Comparison of ENCODE assay signal across 8 mouse cellular contexts in the genomic region with DNA sequence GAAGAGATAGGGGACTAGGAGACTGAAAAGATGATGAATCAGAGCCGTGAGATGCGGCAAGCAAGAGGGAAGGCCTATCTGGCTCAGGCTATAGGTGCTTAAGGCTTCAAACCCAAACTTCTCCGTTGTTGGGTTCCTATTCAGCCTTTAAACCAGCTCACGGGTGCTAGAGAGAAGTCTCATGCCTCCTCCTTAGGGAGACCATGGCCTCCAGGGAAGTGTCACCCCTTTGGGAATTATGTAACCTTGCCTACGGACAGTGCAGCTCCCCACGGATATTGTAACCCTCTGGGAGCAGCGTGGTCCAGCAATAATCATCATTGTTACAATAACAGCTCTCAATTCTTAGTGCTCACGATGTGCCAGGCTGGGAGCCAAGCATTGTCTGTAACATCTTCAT. TPM values are rescaled to one million over a fixed set of nuclear protein-coding genes. Genes with fewer than 3 reads are reported as not detected.
DNase-seq lines count a peak whose midpoint lies in the region; ATAC-seq lines count a peak whose summit lies in the region.

No protein-coding gene starts in this region.

- DNase-seq in lung, postnatal 10 days: no peak
- no peak for DNase-seq in ovary, postnatal 10 days (ENCODE audit: low spot score)
- no peak for DNase-seq in T-cell, adult 2 months (ENCODE audit: low spot score)
- DNase-seq in thymus, postnatal 14 days: no peak

- peak overlapping the region; percentile 90 for H3K4me2 ChIP-seq in lung, embryonic 15.5 days
- H3K4me2 ChIP-seq in forebrain, embryonic 13.5 days: peak overlapping the region; percentile 96
- peak overlapping the region; percentile 90 for H3K4me2 ChIP-seq in intestine, embryonic 16.5 days (ENCODE audit: low read depth, low read length)
- peak overlapping the region; percentile 96 for H3K4me2 ChIP-seq in neural tube, embryonic 15.5 days

- H3K36me3 ChIP-seq in lung, embryonic 15.5 days: no peaks in the 10 kb centered on the region
- no peaks in the 10 kb centered on the region for H3K36me3 ChIP-seq in forebrain, embryonic 13.5 days (ENCODE audit: poor library complexity, severe bottlenecking)
- H3K36me3 ChIP-seq in intestine, embryonic 16.5 days (ENCODE audit: control insufficient read depth, insufficient read depth, low read length): no peaks in the 10 kb centered on the region
- no peaks in the 10 kb centered on the region for H3K36me3 ChIP-seq in neural tube, embryonic 15.5 days

- no peaks in the 10 kb centered on the region for H3K9me3 ChIP-seq in lung, embryonic 15.5 days
- no peaks in the 10 kb centered on the region for H3K9me3 ChIP-seq in forebrain, embryonic 13.5 days (replicated peaks)
- no peaks in the 10 kb centered on the region for H3K9me3 ChIP-seq in intestine, embryonic 16.5 days (ENCODE audit: control insufficient read depth, low read length)
- no peaks in the 10 kb centered on the region for H3K9me3 ChIP-seq in neural tube, embryonic 15.5 days (replicated peaks)

- no peaks in the 10 kb centered on the region for H3K27me3 ChIP-seq in lung, embryonic 15.5 days
- no peaks in the 10 kb centered on the region for H3K27me3 ChIP-seq in forebrain, embryonic 13.5 days
- H3K27me3 ChIP-seq in intestine, embryonic 16.5 days (replicated peaks; ENCODE audit: control insufficient read depth, insufficient read depth, low read length): no peaks in the 10 kb centered on the region
- no peaks in the 10 kb centered on the region for H3K27me3 ChIP-seq in neural tube, embryonic 15.5 days (replicated peaks)

- peak overlapping the region; percentile 60 for H3K9ac ChIP-seq in lung, embryonic 15.5 days
- peak overlapping the region; percentile 86; the same call in 1 of the 2 replicates for H3K9ac ChIP-seq in forebrain, embryonic 13.5 days
- H3K9ac ChIP-seq in intestine, embryonic 16.5 days (ENCODE audit: low read depth, low read length): peak overlapping the region; percentile 95
- peak overlapping the region; percentile 70 for H3K9ac ChIP-seq in neural tube, embryonic 15.5 days (replicated peaks)

- 26% methylated on average over 8 of the region's 8 CpGs for WGBS in lung, embryonic 15.5 days
- 18% methylated on average over 8 of the region's 8 CpGs for WGBS in forebrain, embryonic 13.5 days
- 25% methylated on average over 8 of the region's 8 CpGs for WGBS in intestine, embryonic 16.5 days
- WGBS in neural tube, embryonic 15.5 days: 11% methylated on average over 8 of the region's 8 CpGs

- peak overlapping the region; percentile 99 for H3K4me3 ChIP-seq in lung, embryonic 15.5 days
- H3K4me3 ChIP-seq in forebrain, embryonic 13.5 days: peak overlapping the region; percentile 85
- H3K4me3 ChIP-seq in intestine, embryonic 16.5 days (ENCODE audit: low read length): peak overlapping the region; percentile 91
- peak overlapping the region; percentile 85 for H3K4me3 ChIP-seq in neural tube, embryonic 15.5 days (replicated peaks)

- peaks cover 33% of the 10 kb centered on the region for H3K4me1 ChIP-seq in lung, embryonic 15.5 days
- H3K4me1 ChIP-seq in forebrain, embryonic 13.5 days: peaks cover 38% of the 10 kb centered on the region
- H3K4me1 ChIP-seq in intestine, embryonic 16.5 days (ENCODE audit: control insufficient read depth, insufficient read depth, low read length): peaks cover 18% of the 10 kb centered on the region
- H3K4me1 ChIP-seq in neural tube, embryonic 15.5 days: peaks cover 53% of the 10 kb centered on the region

- peak overlapping the region; percentile 99 for H3K27ac ChIP-seq in lung, embryonic 15.5 days
- peak overlapping the region; percentile 72 for H3K27ac ChIP-seq in forebrain, embryonic 13.5 days
- peak overlapping the region; percentile 98 for H3K27ac ChIP-seq in intestine, embryonic 16.5 days (ENCODE audit: low read length)
- peak overlapping the region; percentile 90 for H3K27ac ChIP-seq in neural tube, embryonic 15.5 days (replicated peaks)

- no peak for ATAC-seq in lung, embryonic 15.5 days (ENCODE audit: borderline replicate concordance, extremely low read depth, low FRiP score, low TSS enrichment)
- ATAC-seq in forebrain, embryonic 13.5 days: no peak
- ATAC-seq in intestine, embryonic 16.5 days: no peak
- no peak for ATAC-seq in neural tube, embryonic 15.5 days (ENCODE audit: low FRiP score)

RNA-seq across cellular contexts. Expression of a gene that starts 1.3 kb away (rescaled TPM):
- 18.8 and 20.3 TPM in 2 replicates for polyA plus RNA-seq in lung, embryonic 15.5 days (2015; fragmentation: Nextera tagmentation; extraction: Ambion mirVana)
- polyA plus RNA-seq in forebrain, embryonic 13.5 days (2015; fragmentation: Nextera tagmentation; extraction: Ambion mirVana): 5.5 and 5.8 TPM in 2 replicates
- 6.6 and 7.9 TPM in 2 replicates for polyA plus RNA-seq in intestine, embryonic 16.5 days (2015; fragmentation: Nextera tagmentation; extraction: Ambion mirVana)
- 3.7 and 6.5 TPM in 2 replicates for polyA plus RNA-seq in neural tube, embryonic 15.5 days (2015; fragmentation: Nextera tagmentation; extraction: Ambion mirVana)

RNA-seq across cellular contexts. Expression of a gene that starts 14.2 kb away (rescaled TPM):
- polyA plus RNA-seq in lung, embryonic 15.5 days (2015; fragmentation: Nextera tagmentation; extraction: Ambion mirVana): 9.8 and 10.7 TPM in 2 replicates
- polyA plus RNA-seq in forebrain, embryonic 13.5 days (2015; fragmentation: Nextera tagmentation; extraction: Ambion mirVana): 11.2 and 12.9 TPM in 2 replicates
- 4.0 and 5.9 TPM in 2 replicates for polyA plus RNA-seq in intestine, embryonic 16.5 days (2015; fragmentation: Nextera tagmentation; extraction: Ambion mirVana)
- 16.0 and 16.3 TPM in 2 replicates for polyA plus RNA-seq in neural tube, embryonic 15.5 days (2015; fragmentation: Nextera tagmentation; extraction: Ambion mirVana)

RNA-seq across cellular contexts. Expression of a gene that starts 15.7 kb away (rescaled TPM):
- polyA plus RNA-seq in lung, embryonic 15.5 days (2015; fragmentation: Nextera tagmentation; extraction: Ambion mirVana): 29.5 and 30.3 TPM in 2 replicates
- polyA plus RNA-seq in forebrain, embryonic 13.5 days (2015; fragmentation: Nextera tagmentation; extraction: Ambion mirVana): 45.9 and 47.0 TPM in 2 replicates
- 17.3 and 19.9 TPM in 2 replicates for polyA plus RNA-seq in intestine, embryonic 16.5 days (2015; fragmentation: Nextera tagmentation; extraction: Ambion mirVana)
- 33.3 and 37.2 TPM in 2 replicates for polyA plus RNA-seq in neural tube, embryonic 15.5 days (2015; fragmentation: Nextera tagmentation; extraction: Ambion mirVana)

RNA-seq across cellular contexts. Expression of a gene that starts 30.6 kb away (rescaled TPM):
- polyA plus RNA-seq in lung, embryonic 15.5 days (2015; fragmentation: Nextera tagmentation; extraction: Ambion mirVana): 3.0 and 3.6 TPM in 2 replicates
- polyA plus RNA-seq in forebrain, embryonic 13.5 days (2015; fragmentation: Nextera tagmentation; extraction: Ambion mirVana): 2.0 and 2.1 TPM in 2 replicates
- polyA plus RNA-seq in intestine, embryonic 16.5 days (2015; fragmentation: Nextera tagmentation; extraction: Ambion mirVana): 1.9 and 2.3 TPM in 2 replicates
- 1.7 and 2.3 TPM in 2 replicates for polyA plus RNA-seq in neural tube, embryonic 15.5 days (2015; fragmentation: Nextera tagmentation; extraction: Ambion mirVana)

RNA-seq across cellular contexts. Expression of a gene that starts 31.4 kb away (rescaled TPM):
- polyA plus RNA-seq in lung, embryonic 15.5 days (2015; fragmentation: Nextera tagmentation; extraction: Ambion mirVana): 9.6 and 11.2 TPM in 2 replicates
- 11.0 and 12.5 TPM in 2 replicates for polyA plus RNA-seq in forebrain, embryonic 13.5 days (2015; fragmentation: Nextera tagmentation; extraction: Ambion mirVana)
- polyA plus RNA-seq in intestine, embryonic 16.5 days (2015; fragmentation: Nextera tagmentation; extraction: Ambion mirVana): 11.3 and 11.9 TPM in 2 replicates
- 16.7 and 17.7 TPM in 2 replicates for polyA plus RNA-seq in neural tube, embryonic 15.5 days (2015; fragmentation: Nextera tagmentation; extraction: Ambion mirVana)
